Mouse (Mus musculus): ENCODE results near the gene Olfr319. TPM values are rescaled to one million over a fixed set of nuclear protein-coding genes. Genes with fewer than 3 reads are reported as not detected.
"Not testable (repeated sequence)": the region's sequence is repeated elsewhere in the genome, so short reads cannot be mapped to it uniquely, and the experiment has no call there.

Gene Olfr319
- total and polyA plus RNA-seq, 3 experiments: not detected

DNA sequence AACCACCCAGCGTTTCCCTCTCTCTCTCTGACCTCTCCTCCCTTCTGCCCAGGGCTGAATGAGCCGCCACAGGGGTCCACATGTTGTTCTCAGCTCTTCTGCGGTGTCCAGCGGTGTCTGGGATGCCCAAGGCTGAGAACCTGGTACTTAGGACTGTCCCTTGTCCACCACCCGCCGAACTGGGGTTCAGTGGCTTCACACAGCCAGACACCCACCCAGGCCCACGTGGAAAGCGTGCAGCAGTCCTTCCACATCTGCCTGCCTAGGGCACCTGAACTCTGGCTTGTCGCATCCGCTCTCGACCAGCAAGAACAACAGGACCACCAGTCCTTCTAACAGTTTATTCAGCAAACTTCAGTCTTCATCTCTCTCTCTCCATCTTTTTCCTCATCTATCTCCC is 10.1 kb downstream of the Olfr319 start:
- H3K4me1 ChIP-seq (ENCODE audit: control insufficient read depth in 1 of 2, insufficient read depth in 2 of 2): no peaks in the 10 kb centered on the region
- H3K4me3 ChIP-seq (replicated peaks in 1 of 3; ENCODE audit: low read depth in 2 of 3, low read length in 2 of 3, poor library complexity in 1 of 3): no peak overlapping the region
- no peak overlapping the region for H3K9ac ChIP-seq (ENCODE audit: insufficient read depth, low read depth)
- no peak for TF ChIP-seq BHLHE40 (IDR thresholded peaks at IDR 0.05; ENCODE audit: low read depth, low read length)
- TF ChIP-seq ZKSCAN1 (IDR thresholded peaks at IDR 0.05; ENCODE audit: borderline replicate concordance, low read depth, low read length): no peak
- TF ChIP-seq USF2 (conservative IDR thresholded peaks at IDR 0.05; ENCODE audit: low read depth, low read length): no peak
- no peak for TF ChIP-seq GABPA (IDR thresholded peaks at IDR 0.05; ENCODE audit: insufficient replicate concordance, low read depth, low read length)
- TF ChIP-seq KAT2A (IDR thresholded peaks at IDR 0.05; ENCODE audit: insufficient replicate concordance, low read length): no peak
- no peak for TF ChIP-seq ZC3H11A (IDR thresholded peaks at IDR 0.05; ENCODE audit: low read depth, low read length)
- TF ChIP-seq HCFC1 (IDR thresholded peaks at IDR 0.05; ENCODE audit: low read depth, low read length): no peak
- TF ChIP-seq ELF1 (IDR thresholded peaks at IDR 0.05; ENCODE audit: low read depth, low read length): no peak
- TF ChIP-seq E2F4 (IDR thresholded peaks at IDR 0.05; ENCODE audit: insufficient replicate concordance, low read depth, low read length): no peak
- no peak for TF ChIP-seq MXI1 (IDR thresholded peaks at IDR 0.05; ENCODE audit: low read depth, low read length)
- TF ChIP-seq EP300 (IDR thresholded peaks at IDR 0.05; ENCODE audit: low read length): no peak
- DNase-seq (ENCODE audit: extremely low read depth): no peak
- no peaks in the 10 kb centered on the region for H3K9me3 ChIP-seq (replicated peaks; ENCODE audit: low read length)
- in situ Hi-C loops (cut with MboI; ENCODE audit: low pct_ligation_motif_present, low pct_unique_long_range_greater_than_20kb, low sequenced_read_pairs): no loop called here
- no peak overlapping the region for H3K27ac ChIP-seq (ENCODE audit: insufficient read depth, low read depth)
- dilution Hi-C loops (cut with MboI; ENCODE audit: extremely low pct_ligation_motif_present, extremely low pct_unique_long_range_greater_than_20kb, low sequenced_read_pairs): no loop called here
- H3K79me2 ChIP-seq (replicated peaks; ENCODE audit: control insufficient read depth, extremely low read depth, insufficient read depth, poor library complexity, severe bottlenecking): no peaks in the 10 kb centered on the region
- no peak overlapping the region for H3K4me2 ChIP-seq (ENCODE audit: insufficient read depth, low read depth, poor library complexity, severe bottlenecking)
- H3K27me3 ChIP-seq (replicated peaks): peaks cover 47% of the 10 kb centered on the region
- H3K36me3 ChIP-seq (replicated peaks in 1 of 2; ENCODE audit: control insufficient read depth in 1 of 2, insufficient read depth in 1 of 2, low read length in 1 of 2): no peaks in the 10 kb centered on the region

DNA sequence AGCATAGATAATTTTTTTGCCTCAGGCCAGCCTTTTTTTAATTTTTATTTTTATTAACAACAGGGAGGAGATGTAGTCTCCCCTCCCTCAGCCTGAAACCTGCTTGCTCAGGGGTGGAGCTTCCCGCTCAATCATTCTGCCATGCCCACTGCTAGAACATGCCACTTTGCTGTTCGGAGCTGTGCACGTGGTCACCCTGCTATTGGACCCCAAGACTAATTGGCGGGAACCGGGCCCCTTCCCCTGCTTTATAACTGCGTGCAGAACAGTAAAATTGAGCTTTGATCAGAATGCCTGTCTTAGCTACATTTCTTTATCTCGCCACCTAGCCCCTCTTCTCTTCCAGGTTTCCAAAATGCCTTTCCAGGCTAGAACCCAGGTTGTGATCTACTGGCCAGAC is 18.8 kb downstream of the Olfr319 start:
- H3K9me3 ChIP-seq (replicated peaks; ENCODE audit: low read length); dilution Hi-C loops (cut with MboI; ENCODE audit: extremely low pct_ligation_motif_present, extremely low pct_unique_long_range_greater_than_20kb, low sequenced_read_pairs); H3K9ac ChIP-seq (ENCODE audit: insufficient read depth, low read depth); H3K27ac ChIP-seq (ENCODE audit: insufficient read depth, low read depth); H3K36me3 ChIP-seq (replicated peaks in 1 of 2; ENCODE audit: control insufficient read depth in 1 of 2, insufficient read depth in 1 of 2, low read length in 1 of 2); H3K79me2 ChIP-seq (replicated peaks; ENCODE audit: control insufficient read depth, extremely low read depth, insufficient read depth, poor library complexity, severe bottlenecking); DNase-seq (ENCODE audit: extremely low read depth); H3K4me2 ChIP-seq (ENCODE audit: insufficient read depth, low read depth, poor library complexity, severe bottlenecking); H3K4me1 ChIP-seq (ENCODE audit: control insufficient read depth in 1 of 2, insufficient read depth in 2 of 2); H3K4me3 ChIP-seq (replicated peaks in 1 of 3; ENCODE audit: low read depth in 2 of 3, low read length in 2 of 3, poor library complexity in 1 of 3); in situ Hi-C loops (cut with MboI; ENCODE audit: low pct_ligation_motif_present, low pct_unique_long_range_greater_than_20kb, low sequenced_read_pairs): not testable (repeated sequence)
- peaks cover 22% of the 10 kb centered on the region for H3K27me3 ChIP-seq (replicated peaks)

DNA sequence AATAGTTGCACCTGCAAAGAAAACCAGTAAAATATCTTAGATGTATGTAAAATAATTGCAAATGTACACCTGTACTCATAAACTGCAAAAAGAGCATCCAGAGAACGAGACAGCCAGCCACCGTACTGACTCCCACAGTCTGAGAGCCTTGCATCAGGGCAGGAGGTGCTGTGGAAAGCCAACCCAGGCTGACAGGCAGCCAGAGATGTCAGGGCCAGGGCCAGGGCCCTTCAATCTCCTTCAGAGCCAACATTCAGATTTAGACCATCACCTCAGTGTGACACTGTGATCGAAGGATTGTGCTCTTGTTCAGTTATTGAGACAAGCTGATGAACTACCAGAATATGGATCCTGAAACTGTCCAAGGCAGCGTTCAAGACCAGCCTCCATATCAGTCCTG is 20.7 kb downstream of the Olfr319 start:
- TF ChIP-seq RAD21 (IDR thresholded peaks at IDR 0.05; ENCODE audit: low read depth, low read length) (no peak), JUN (IDR thresholded peaks at IDR 0.05; ENCODE audit: insufficient read depth, low read depth, low read length) (no peak), MEF2A (IDR thresholded peaks at IDR 0.05; ENCODE audit: borderline replicate concordance, low read depth, low read length) (no peak), GABPA (IDR thresholded peaks at IDR 0.05; ENCODE audit: insufficient replicate concordance, low read depth, low read length) (no peak), ZNF384 (IDR thresholded peaks at IDR 0.05; ENCODE audit: low read depth, low read length) (no peak), MAFK (IDR thresholded peaks at IDR 0.05; ENCODE audit: insufficient replicate concordance, low read length) (no peak), TCF12 (IDR thresholded peaks at IDR 0.05; ENCODE audit: low read depth, low read length) (no peak), SIN3A (IDR thresholded peaks at IDR 0.05; ENCODE audit: low read length) (no peak), POLR2AphosphoS2 (IDR thresholded peaks at IDR 0.05; ENCODE audit: low read depth, low read length) (no peak), CTCF (conservative IDR thresholded peaks at IDR 0.05 in 1 of 2, IDR thresholded peaks at IDR 0.05 in 1 of 2; ENCODE audit: low read depth in 2 of 2, low read length in 2 of 2) (no peak), MYC (IDR thresholded peaks at IDR 0.05; ENCODE audit: low read depth, low read length) (no peak), CHD1 (IDR thresholded peaks at IDR 0.05; ENCODE audit: low read depth, low read length) (no peak), NELFE (IDR thresholded peaks at IDR 0.05; ENCODE audit: low read depth, low read length) (no peak), USF2 (conservative IDR thresholded peaks at IDR 0.05; ENCODE audit: low read depth, low read length) (no peak), MAZ (IDR thresholded peaks at IDR 0.05; ENCODE audit: low read depth, low read length) (no peak)
- in situ Hi-C loops (cut with MboI; ENCODE audit: low pct_ligation_motif_present, low pct_unique_long_range_greater_than_20kb, low sequenced_read_pairs): no loop called here

More for the DNA sequence above, 20.7 kb downstream of the Olfr319 start:
- no peaks in the 10 kb centered on the region for H3K9me3 ChIP-seq (replicated peaks; ENCODE audit: low read length)
- H3K9ac ChIP-seq (ENCODE audit: insufficient read depth, low read depth): no peak overlapping the region
- no peak overlapping the region for H3K4me2 ChIP-seq (ENCODE audit: insufficient read depth, low read depth, poor library complexity, severe bottlenecking)
- H3K36me3 ChIP-seq (replicated peaks in 1 of 2; ENCODE audit: control insufficient read depth in 1 of 2, insufficient read depth in 1 of 2, low read length in 1 of 2): no peaks in the 10 kb centered on the region
- H3K27ac ChIP-seq (ENCODE audit: insufficient read depth, low read depth): no peak overlapping the region
- H3K4me1 ChIP-seq (ENCODE audit: control insufficient read depth in 1 of 2, insufficient read depth in 2 of 2): no peaks in the 10 kb centered on the region
- no peak for DNase-seq (ENCODE audit: extremely low read depth)
- no peak overlapping the region for H3K4me3 ChIP-seq (replicated peaks in 1 of 3; ENCODE audit: low read depth in 2 of 3, low read length in 2 of 3, poor library complexity in 1 of 3)
- dilution Hi-C loops (cut with MboI; ENCODE audit: extremely low pct_ligation_motif_present, extremely low pct_unique_long_range_greater_than_20kb, low sequenced_read_pairs): no loop called here
- peaks cover 32% of the 10 kb centered on the region for H3K27me3 ChIP-seq (replicated peaks)
- no peaks in the 10 kb centered on the region for H3K79me2 ChIP-seq (replicated peaks; ENCODE audit: control insufficient read depth, extremely low read depth, insufficient read depth, poor library complexity, severe bottlenecking)
